Mouse (Mus musculus) heart, postnatal 36 days (tissue): ENCODE results near the gene Cavin3. TPM values are rescaled to one million over a fixed set of nuclear protein-coding genes. Genes with fewer than 3 reads are reported as not detected.

Experiments
- total RNA-seq, 2 experiments: library from RNA; stranded (reverse); gene quantifications; 2 replicates each; pipeline ENCODE4 v1.2.3; 2021

The Cavin3 gene
- total RNA-seq, 2 experiments from 2014 or later: 19.9 to 22.4 TPM

Other genes with a start within 250 kb of the Cavin3 start
- not detected for gene Olfr688, start 194.2 kb downstream of the Cavin3 start, total RNA-seq
- gene Olfr689, start 171.1 kb downstream of the Cavin3 start, total RNA-seq: not detected
- not detected for gene Olfr690, start 148.2 kb downstream of the Cavin3 start, total RNA-seq
- gene Olfr691, start 140.0 kb downstream of the Cavin3 start, total RNA-seq: under 1 TPM in 1 of 2 experiments, not detected in 1; 0.11 TPM
- not detected for gene Olfr692, start 114.1 kb downstream of the Cavin3 start, total RNA-seq
- not detected for gene Gm5901, start 107.3 kb downstream of the Cavin3 start, total RNA-seq
- 10 to 100 TPM; 18.1 to 19.0 TPM for gene Fam160a2, start 82.2 kb downstream of the Cavin3 start, total RNA-seq
- gene Cnga4, start 77.7 kb downstream of the Cavin3 start, total RNA-seq: not detected
- gene Cckbr, start 56.6 kb downstream of the Cavin3 start, total RNA-seq: not detected
- 100 to 1,000 TPM; 156 to 163 TPM for gene Smpd1, start 72.1 kb upstream of the Cavin3 start, total RNA-seq
- 100 to 1,000 TPM; 116 TPM for gene Apbb1, start 99.4 kb upstream of the Cavin3 start, total RNA-seq
- not detected for gene Hpx, start 117.8 kb upstream of the Cavin3 start, total RNA-seq
- gene Trim3, start 151.3 kb upstream of the Cavin3 start, total RNA-seq: 10 to 100 TPM; 22.9 to 23.0 TPM
- gene Timm10b, start 157.8 kb upstream of the Cavin3 start, total RNA-seq: 10 to 100 TPM; 84.2 to 85.0 TPM
- gene Arfip2, start 158.1 kb upstream of the Cavin3 start, total RNA-seq: 10 to 100 TPM; 13.4 TPM
- 1 to 10 TPM in 1 of 2 experiments, under 1 TPM in 1; 1.00 to 6.3 TPM for gene Gm45799, start 158.3 kb upstream of the Cavin3 start, total RNA-seq
- gene Dnhd1, start 168.5 kb upstream of the Cavin3 start, total RNA-seq: under 1 TPM; 0.62 to 0.72 TPM